Mouse (Mus musculus): ENCODE data around the gene Tprg. TPM values are rescaled to one million over a fixed set of nuclear protein-coding genes. Genes with fewer than 3 reads are reported as not detected.
A peak's percentile ranks its signal among the peaks of the same experiment; 100 is the strongest.

The Tprg gene
- polyA plus RNA-seq (2012; rRNA removed) = 0.15 TPM in 1 of 2 replicates, not detected in the other

DNA sequence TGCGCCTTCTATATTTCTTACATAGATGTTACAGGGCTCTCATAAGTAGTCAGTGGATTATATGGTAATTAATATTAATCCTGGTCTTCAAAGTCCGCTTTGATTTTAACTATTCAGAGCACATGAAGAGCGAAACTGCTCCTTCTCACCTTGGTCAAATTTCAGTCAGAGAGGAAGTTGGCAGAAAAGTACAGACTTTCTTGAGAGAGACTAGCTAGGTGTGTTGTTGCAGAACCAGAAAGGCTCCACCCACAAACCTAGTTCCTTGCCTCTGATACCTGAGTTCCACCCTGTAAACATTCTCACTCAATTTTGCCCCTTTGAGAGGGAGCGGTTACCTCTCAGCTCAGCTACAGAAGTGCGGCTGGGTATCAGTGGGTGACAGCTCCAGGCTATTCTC is at the start of gene Tprg:
Gene Tprg, plus strand, starts transcription at position 301 of the 400 bp plus-strand sequence.
- DNase-seq (ENCODE audit: extremely low spot score in 1 of 2, low spot score in 1 of 2) = no peak

DNA sequence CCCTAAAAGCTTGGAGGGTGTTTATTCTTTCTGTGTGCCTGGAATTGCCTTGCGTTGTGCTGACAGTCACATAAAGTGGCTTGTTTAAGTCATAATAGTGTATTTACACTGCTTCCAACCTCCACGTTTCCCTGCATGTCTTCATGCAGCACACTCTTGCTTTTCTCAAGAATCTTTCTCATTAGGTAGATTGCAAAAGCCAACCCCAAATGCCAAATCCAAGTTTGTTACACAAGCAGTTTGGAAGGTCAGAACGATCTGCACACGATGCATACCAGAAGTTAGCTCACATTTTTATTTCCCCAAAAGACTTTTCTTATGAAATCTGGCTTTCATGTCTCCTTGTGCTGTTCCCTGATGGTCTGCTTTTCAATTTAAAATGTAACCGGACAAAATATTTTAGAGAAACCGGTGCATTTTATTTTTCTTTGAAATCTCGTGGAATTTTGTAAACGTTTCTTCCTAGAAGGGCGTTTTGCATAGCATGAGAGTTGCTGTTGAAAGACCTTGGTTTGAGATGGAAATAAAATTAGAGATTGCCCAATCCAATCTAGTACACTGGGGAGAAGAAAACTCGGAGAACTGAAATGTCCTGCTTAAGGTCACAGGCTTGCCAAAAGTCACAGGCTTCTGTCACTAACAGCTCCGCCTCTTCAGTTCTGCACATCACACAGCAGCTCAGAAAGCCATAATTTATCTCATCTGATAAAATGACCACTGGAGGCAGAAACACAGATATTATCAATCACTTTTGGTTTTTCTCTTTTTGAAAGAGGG is 48.2 kb upstream of the Tprg start:
- no peak for DNase-seq (ENCODE audit: extremely low spot score in 1 of 2, low spot score in 1 of 2)

DNA sequence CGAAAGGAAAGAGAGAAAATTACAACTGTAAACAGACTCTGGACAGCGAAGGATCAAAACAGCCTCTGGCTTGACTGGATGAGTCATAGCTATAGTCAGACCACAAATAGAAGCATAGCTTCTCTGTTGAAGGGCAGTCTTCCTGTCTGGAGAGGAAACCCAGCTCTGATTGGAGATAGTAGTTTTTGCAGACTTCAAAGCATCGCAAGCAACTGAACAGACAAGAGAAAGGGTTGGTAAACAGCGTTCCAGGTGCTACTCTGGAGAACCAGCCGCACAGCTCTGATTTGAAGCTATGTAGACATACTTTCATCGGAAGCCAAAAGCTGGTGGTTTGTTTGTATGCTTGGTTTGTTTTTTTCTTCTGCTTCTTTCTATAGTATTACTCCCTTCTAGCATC is 37.7 kb upstream of the Tprg start:
- no peak for DNase-seq (ENCODE audit: extremely low spot score in 1 of 2, low spot score in 1 of 2)

DNA sequence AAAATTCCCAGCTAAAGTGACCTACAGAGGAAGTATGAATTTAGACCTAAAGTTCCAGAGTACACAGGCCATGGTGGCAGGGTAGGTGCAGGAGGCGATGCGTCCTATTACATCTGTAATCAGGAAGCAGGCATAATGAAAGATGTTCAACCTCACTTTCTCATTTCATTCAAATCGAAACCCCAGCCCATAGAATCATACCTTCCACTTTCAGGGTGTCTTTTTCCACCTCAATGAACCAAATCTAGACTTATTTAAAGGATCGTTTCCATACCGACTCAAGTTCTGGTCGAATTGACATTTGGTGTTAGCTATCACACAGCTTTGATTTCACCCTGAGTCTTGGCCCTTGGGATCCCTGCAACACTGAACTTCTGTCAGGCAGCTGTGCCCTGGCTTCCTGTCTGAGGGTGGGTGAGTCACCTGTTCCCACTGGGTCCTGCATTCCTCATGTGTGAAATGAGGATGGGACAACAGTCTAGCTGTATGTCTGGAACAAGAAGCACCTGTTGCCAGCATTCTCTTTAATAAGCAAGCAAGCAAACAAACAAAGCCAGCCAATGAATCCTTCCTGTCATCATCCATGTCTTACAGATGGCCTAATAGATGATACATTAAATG is 36.4 kb upstream of the Tprg start:
- DNase-seq (ENCODE audit: extremely low spot score in 1 of 2, low spot score in 1 of 2) = no peak

DNA sequence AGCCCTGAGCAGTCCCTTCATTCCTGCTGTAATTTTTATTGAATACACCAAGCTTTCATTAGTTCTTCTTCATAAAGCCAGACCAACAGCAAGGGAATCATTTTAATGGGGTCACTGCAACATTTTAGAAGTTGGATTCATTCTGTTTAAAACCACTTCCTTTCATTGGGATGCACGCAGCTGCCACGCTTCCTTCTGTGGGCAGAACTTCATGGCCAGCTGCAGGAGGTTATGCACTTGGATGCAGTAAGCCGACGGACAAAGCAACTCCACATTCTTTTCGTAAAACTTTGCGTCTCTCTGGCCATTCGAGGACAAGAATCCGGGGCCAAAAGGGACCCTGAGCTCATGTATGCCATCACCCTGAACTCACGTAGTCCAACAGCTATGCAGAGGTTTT is 35.5 kb upstream of the Tprg start:
- no peak for DNase-seq (ENCODE audit: extremely low spot score in 1 of 2, low spot score in 1 of 2)

DNA sequence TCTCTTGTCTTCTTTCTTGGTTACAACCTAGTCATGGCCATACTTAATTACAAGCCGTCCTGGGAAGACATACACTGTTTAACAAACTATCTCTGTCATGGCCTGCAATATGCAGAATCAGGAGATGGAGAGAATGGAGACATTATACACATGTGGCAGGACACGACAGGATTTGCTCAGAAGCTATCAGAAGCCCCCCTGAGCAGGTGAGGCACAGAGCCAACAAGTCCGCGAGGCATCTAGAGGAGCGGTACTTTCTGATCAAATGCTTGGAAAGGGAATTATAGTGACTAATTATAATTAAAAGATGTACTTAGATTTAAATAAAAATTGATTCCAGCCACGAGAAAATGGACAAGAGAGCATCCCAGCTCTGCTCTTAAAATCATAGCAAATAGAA is 32.0 kb upstream of the Tprg start:
- DNase-seq (ENCODE audit: extremely low spot score in 1 of 2, low spot score in 1 of 2) = no peak

DNA sequence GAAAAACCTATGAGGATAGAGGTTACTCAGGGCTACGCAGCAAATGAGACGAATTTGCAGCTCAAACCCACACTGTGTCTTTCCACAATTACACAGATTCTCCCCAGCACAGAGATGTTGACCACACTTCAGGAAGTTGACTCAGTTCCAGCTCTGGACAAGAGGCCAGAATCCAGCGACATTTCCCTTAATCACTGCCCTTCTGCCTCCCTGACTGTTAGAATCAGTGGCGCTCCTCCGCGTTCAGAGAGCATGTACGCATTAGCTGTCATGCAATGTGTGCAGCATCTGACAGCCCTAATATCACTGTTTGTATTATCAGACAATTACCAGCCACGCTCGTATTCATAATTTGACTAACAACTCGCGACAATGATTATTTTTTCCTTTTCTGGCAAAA is 31.4 kb upstream of the Tprg start:
- DNase-seq (ENCODE audit: extremely low spot score in 1 of 2, low spot score in 1 of 2) = peak in 1 of 2 experiments; percentile 42

DNA sequence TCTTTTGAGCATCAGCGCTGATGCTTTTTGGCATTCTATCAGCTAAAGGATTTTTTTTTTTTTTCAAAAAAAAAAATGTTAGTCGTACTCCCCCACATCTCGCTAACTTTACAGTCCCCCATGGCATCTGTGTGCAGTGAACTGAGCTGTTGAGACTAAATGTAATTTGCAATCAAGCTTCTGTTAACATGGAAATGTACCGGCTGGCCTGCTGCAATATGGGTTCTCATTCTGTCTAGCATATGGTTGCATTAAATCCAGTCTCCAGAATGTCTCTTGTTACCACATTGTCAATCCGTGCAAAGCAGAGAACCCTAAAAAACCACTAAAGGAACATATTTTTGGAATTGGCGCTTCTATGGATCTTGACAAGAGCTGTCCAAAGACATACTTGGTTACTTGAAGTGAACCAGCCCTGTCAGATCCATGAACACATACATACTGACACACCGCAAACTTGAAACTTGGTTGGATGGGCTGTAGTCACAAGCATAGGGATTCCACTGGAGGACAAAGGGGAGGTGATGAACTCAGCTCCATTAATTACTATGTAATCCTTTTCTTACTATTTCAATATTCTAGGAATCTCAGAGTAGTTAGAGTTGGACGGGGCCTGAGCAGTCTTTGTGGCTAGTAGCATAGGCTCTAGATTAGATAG is 30.9 kb upstream of the Tprg start:
- DNase-seq (ENCODE audit: extremely low spot score in 1 of 2, low spot score in 1 of 2) = peak; percentile 84 to 85

DNA sequence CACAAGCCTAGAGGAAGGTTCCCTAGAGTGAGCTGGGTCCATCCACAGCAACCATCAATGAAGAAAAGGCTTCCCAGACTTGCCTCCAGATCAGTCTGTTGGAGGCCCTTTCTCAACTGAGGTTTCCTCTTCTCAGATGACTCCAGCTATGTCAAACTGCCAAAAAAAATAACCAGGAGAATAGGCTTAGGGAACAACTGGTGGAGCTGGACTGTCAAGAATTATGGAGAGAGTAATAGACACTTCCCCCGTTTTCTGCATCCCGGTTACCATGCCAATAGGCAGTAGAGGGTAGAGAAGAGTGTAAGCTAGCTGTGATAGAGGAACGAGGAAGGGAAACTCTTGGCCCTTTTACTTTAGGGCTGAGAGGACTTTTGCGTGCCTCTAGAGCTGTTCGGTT is 24.3 kb upstream of the Tprg start:
- DNase-seq (ENCODE audit: extremely low spot score in 1 of 2, low spot score in 1 of 2) = no peak

DNA sequence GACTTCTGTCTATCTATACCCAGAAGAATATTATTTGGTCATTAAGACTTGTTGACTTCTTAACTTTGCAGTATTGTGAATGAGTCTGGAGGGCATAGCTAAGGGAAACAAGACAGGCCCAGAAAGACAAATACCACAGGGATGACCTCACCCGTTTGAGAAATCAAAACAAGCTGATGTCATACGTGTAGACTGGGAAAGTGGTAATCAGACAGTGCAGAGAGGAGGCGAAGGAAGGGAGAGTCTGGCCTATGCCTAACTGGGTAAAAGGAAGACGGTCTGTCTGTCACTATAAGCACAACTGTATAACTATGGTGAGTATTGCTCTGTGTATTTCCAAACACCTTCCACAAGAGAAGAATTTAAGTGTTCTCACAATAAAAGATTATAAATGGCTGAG is 23.7 kb upstream of the Tprg start:
- DNase-seq (ENCODE audit: extremely low spot score in 1 of 2, low spot score in 1 of 2) = no peak

DNA sequence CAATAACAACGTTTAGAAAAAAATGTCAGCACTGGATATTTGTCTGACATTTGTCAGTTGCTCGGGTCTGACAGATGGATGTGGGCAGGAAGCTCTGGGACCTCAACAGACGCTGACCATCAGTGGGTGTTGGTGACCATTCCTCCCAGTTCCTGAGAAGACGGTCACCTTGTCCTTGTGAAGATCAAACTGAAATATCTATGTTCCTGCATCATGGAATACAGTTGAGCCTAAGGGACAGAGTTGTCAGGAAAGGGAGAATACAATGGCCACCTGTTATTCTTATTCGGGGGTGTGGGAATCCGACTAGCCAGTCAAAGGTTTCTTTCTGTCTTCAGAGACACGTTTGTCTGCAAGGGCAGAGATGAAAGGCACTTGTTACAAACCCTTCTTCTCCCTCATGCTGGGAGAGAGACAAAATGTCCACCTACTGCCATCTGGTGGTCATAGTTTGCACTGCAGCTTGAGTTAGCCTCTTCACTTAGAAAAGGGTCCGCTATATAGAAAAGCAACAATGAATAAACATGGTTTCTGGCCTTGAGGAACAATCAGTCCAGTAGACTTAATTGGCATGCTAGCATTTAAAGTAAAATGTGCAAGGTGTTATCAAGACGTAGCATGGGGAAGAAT is 23.0 kb upstream of the Tprg start:
- peak; percentile 44 to 95 for DNase-seq (ENCODE audit: extremely low spot score in 1 of 2, low spot score in 1 of 2)

DNA sequence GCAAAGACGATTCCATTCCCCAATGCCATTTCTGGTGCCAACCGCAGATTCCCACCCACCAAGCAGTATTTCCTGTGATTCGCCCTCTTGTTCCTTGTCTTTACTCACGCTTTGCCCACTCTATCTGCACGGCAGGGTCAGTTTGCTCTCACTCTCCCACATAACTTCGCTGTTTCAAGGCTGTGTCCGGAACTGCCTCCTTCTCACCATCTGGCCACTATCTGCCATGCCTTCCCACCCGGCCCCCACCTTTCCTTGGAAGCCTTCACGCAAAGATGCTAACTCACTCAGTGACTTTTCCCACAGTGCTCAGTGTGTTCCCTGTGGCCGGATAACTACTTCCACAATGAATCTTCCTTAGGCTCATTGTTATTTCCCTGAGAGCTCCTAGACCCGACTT is 21.4 kb upstream of the Tprg start:
- DNase-seq (ENCODE audit: extremely low spot score in 1 of 2, low spot score in 1 of 2) = peak; percentile 20 to 75

DNA sequence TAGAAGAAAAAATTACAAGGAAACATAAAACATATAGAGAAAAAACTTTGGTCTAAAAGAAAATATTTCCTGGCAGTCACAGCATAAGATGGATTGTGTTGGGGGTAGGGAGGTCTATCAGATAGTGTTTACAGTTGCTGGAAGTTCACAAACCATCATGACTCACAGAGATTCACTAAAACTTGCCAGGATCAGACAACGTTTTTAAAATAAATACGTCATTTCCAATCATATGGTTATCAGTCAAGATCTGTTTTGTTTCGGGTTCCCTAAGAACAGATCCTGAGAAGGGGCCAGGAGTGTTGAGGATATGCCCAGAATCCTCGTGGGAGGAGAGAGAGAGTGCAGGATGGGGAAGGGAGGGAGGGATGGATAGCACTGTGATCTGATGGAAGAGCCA is 18.3 kb upstream of the Tprg start:
- DNase-seq (ENCODE audit: extremely low spot score in 1 of 2, low spot score in 1 of 2) = no peak

DNA sequence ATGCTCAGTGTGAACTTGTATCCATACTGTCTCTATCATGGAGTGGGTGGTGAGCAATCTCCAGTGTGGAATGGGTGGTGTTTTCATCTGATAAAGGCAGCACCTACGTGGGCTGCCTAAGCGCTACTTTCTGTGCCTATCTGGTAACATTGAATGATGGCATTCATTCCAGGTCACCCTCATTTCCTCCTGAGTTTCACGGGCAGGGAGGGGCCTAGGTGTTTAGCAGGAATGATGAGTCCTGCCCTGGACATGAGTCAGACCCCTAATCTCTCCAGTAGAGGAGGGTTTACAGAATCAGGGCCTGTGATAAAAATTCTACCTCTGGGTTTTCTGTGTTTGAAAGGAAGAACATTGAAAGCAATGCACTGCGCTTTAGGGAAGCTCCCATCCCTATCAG is 4.1 kb upstream of the Tprg start:
- DNase-seq (ENCODE audit: extremely low spot score in 1 of 2, low spot score in 1 of 2) = no peak

DNA sequence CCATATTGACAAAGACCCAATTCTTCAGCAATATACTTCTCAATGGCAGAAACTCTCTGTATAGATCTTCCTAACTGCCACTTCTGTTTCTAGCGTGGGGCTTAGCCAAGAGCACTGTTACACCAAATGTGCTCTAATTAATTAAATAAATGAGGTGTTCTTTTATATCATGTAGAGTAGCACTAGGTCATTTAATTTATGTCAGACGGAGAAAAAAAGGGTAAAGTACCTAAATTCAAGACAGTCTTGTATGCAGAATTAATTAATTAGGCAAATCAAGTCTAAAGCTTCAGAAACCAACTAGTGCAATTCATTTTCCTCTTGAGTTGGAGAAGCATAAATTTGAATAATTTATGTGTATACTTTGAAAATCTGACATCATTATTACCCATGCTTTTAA is 7.1 kb downstream of the Tprg start:
- DNase-seq (ENCODE audit: extremely low spot score in 1 of 2, low spot score in 1 of 2) = no peak

DNA sequence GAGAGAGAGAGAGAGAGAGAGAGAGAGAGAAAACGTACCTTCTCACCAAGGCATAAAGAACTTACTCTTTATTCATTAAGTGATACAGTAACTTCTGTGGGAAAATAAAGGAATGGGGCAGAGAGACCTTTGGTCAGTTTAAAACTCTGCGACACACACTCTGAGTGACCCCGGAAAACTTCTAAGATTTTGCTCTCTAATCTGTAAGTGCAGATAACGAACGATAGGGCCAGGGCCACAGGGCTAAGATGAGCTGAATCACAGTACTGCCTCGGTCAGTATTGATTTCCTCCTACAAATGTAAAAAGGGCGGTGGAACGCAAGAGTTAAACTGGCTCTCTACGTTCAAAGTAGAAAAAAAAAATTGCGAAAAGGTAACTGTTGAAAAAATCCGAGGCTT is 8.9 kb downstream of the Tprg start:
- DNase-seq (ENCODE audit: extremely low spot score in 1 of 2, low spot score in 1 of 2) = no peak

DNA sequence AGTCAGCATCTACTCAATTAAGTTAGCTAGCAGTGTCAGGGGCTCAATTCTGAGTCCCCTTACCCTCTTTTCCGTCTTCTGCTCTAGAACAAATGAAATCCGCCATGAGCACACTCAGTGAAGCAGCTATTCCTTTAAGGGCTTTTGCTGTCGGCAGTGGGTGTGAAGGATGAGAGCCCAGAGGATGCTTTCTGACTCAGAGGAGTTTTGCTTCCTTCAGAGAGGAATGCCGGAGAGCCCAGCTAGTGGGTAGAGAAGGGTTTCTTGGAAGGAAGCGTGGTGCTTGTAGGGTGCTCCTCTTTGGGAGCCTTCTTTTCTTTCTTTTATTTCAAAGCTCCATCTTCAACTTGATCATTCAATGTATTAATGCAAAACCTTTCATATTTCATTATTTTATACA is 10.1 kb downstream of the Tprg start:
- peak in 1 of 2 experiments; percentile 19 for DNase-seq (ENCODE audit: extremely low spot score in 1 of 2, low spot score in 1 of 2)

DNA sequence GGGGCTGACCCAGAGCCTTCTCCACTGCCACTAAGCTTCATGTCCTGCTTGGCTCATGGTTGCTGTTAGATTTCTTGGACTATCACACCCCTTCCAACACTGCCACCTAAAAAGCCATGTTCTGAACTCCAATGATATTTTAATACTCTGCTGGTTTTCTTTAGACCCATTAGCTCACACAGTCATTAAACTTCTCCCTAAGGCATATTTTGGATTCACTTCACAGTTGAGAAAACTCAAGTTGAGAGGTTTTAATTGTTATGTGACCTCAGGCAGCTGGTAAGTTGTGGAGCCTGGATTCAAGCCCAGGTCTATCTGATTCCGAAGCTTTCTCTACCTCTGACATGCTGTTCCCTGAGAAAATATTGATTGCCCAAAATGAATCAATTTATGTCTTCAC is 11.6 kb downstream of the Tprg start:
- DNase-seq (ENCODE audit: extremely low spot score in 1 of 2, low spot score in 1 of 2) = no peak

DNA sequence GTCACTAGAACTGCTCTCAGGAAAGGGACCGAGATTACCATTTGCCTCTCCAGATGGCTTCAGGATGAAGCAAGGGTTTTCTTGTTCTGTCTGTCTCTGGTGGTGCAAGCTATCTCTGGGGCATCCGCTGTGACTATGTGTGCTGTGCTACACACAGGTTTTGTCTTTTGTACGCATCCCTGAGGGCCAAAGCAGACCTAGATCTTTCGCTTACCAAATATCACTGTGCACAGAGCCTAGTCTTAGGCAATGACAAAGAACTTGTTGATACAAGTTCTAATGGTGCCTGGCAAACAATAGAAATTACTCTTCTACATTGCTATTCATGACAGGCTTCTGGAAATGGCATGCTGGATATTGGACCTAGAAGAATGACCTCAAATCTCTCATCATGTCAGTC is 16.0 kb downstream of the Tprg start:
- no peak for DNase-seq (ENCODE audit: extremely low spot score in 1 of 2, low spot score in 1 of 2)

DNA sequence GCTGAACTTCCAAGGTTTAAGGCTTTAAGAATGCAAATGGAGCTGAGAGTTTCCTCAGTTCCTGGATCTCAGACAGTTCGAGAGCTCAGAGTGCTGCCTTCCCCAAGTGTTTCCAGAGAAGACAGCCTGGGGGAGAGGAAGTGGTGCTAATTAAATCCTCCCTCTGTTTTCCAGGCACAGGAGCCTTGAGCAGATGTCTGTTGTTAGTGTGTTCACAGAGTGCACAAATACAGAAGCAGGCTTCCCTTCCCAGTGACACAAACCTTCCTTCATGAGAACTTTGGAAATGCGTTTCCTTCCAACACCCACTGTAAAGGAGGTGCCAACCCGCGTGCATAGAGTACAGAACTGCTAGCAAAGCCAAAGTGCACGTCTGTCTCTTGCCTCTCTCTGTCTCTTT is 27.4 kb downstream of the Tprg start:
- DNase-seq (ENCODE audit: extremely low spot score in 1 of 2, low spot score in 1 of 2) = peak; percentile 84 to 85

DNA sequence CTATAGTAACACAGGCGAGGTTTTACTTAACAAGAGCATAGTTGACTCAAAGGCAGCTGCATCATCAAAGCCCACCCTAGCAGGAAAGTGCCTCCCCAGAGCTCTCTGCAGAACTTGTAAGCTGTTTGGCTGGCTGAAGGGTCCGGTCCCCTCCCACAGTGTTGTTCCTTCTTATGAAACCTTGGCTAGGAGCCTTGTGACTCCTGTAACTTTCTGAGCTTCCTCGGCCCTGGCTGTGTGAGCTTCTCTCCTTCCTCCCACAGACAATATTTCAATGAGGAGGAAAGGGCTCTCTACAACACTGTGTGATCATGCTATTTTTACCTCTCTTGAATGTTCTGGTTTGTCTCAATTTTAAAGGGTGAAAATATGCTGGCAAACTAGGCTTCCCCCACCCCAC is 28.5 kb downstream of the Tprg start:
- DNase-seq (ENCODE audit: extremely low spot score in 1 of 2, low spot score in 1 of 2) = peak in 1 of 2 experiments; percentile 28

Data from frontal cortex, adult 2 months (tissue).